Mouse (Mus musculus): ENCODE measurements around the gene Tom1. TPM values are rescaled to one million over a fixed set of nuclear protein-coding genes. Genes with fewer than 3 reads are reported as not detected.
A peak's percentile ranks its signal among the peaks of the same experiment; 100 is the strongest.

Gene Tom1
- polyA plus RNA-seq, 2 experiments from 2014 or later = 14.1 to 14.6 TPM

DNA sequence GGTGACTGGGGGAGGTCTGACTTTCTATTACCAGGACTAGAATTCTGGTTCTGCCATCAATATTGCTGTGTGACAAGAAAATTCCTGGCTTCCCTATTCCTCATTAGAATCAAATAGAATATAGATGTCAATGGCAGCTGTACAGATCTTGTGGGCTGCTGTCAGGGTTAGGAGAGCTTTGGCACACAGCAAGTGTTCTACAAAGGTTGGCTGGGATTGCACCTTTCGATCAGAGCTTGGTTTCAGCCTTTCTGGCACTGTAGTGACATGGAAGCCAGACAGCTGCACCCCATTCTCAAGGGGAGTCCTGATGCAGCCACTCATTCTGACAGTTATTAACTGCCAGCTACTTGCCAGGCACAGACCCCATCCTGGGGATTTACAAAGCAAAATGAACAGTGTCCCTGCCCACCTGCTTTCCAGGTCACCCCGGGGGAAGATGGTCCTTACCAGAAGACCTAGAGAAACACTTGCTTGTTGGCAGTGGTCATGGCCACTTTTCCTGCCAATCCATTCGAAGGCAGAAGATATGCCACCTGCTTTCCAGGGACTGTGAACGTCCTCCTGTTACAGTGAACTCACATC lies 57.4 kb downstream of the Tom1 start:
- no peak for ATAC-seq

DNA sequence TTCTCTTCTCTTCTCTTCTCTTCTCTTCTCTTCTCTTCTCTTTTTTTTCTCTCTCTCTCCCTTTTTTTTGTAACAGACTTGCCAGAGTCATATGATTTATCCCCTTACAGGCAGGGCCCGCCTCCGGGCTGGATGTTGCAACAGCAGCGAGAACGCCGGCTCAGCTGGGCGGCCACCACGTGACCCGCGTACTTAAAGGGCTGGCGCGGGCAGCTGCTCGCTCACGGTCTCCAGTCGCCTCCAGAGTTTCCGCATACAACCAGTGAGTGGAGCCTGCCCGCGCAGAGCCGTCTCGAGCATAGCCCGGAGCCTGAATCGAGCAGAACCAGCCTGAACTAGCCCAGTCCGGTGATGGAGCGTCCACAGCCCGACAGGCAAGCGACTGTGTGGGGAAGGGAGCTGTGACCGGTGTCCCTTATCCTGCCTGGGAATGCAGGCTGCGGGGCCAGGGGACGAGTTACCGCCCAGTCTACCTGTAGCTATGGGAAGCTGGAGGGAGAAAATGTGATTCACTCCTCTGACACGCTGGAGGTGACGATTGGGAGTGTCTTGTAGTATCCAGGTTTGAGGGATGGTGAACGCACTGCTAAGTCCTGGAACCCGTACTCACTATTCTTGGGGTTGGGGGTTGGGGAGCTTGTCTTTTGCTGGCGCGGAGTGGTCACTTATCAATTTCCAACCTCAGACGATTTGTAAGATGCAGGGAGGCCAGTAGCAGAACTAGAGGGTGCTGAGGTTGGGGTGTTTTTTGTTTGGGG lies 60.1 kb downstream of the Tom1 start, which contains the start of gene Hmox1:
Hmox1 (plus strand) TSS at position 223 of the 758 bp plus-strand sequence.
- peak; percentile 97 for ATAC-seq

DNA sequence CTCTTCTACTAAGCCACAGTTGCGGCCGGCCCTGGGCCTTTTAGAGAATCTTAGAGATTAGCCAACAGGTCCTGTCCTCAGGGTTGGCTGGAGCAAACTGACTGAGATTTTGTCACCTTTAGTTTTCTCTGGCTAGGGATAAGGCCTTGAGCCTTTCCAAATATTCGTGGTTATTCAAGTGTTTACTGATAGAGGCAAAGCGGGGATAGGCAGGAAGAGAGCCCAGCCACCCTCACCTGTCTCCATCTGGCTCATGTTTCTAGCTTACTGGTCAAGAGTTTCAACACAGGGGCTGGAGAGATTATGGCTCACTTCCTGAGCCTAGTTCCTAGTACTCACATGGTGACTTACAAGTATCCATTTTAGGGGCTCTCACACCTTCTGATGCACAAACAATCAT lies 69.5 kb downstream of the Tom1 start:
- ATAC-seq = no peak

DNA sequence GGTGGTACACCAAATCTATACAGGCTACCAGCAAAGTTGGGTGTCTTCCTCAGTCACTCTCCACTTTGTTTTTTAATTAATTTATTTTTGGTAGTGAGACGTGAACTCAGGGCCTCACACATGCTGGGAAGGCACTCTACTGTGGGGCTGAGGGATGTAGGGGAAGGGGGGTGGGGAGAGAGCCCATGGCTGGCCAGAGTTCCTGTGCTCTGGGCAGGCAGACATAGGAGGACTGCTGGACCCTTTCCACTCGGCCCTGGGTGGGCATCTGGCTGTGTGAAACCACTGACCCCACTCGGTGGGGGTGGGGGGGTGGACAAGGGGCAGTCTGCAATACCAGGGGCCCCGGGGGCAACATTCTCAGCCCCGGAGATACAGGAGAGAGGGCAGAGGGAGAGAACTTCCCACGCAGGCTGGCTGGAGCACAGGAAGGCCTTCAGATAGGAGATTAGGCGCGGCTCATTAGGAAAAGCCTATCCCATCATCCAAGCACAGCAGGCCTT lies 69.9 kb downstream of the Tom1 start:
- ATAC-seq = no peak

DNA sequence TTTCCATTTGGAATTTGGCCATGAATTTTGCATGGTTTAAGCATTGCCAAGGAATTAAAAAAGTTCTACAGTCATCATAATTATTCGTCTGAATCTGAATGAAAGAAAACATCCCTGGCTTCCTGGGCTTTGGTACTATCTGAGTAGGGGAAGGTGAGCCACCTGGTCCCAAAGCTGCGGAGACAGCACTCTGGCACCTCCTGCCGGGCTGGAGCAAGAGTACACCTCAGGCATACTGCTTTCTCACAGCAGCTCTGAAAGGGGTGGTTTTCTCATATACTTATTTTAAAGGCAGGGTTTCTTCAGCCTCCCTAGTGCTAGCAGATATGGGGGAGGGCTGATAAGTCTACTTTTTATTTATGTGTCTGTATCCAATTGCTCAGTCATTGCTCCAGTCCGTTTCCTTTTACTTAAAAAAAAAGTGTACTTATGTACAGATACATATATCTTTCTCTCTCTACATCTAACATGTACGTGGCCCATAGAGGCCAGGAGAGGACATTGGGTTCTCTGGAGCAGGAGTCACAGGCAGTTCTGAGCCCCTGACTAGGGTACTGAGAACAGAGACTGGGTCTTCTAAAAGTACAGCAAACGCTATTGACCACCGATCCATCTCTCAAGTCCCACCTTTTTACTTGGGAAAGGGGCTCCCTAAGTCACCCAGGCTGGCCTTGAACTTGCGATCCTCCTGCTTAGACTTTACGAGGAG lies 75.2 kb downstream of the Tom1 start:
- ATAC-seq = peak; percentile 78

DNA sequence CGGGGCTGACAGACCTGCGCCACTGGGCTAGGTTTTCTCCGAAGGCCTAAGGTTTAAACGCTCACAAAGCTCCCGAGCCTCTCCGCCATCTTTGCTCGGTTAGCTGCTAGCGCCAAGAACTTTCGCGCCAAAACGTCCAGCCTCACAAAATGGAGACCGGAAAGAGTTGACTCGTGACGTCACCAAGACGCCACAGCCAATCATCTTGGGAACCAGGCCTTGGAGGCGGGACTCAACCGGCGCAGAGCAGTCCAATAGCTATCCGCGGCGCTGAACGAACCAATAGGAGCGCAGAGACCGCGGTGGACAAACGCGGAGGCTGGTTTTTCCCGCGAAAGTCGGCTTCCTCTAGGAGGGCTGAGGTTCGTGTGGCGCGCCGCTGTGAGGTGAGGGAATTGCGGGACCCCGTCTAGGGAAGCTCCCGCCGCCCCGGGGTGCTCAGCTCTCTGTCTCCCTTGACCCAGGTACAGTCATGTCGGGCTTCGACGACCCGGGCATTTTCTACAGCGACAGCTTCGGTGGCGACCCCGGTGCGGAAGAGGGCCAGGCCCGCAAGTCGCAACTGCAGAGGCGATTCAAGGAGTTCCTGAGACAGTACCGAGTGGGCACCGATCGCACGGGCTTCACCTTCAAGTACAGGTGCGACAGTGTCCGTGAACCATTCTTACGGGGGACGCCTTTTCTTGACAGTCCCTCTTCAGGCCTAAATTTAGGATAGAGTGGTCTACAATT lies 75.9 kb downstream of the Tom1 start, which contains the start of gene Mcm5:
Mcm5 (plus strand) TSS at position 334 of the 732 bp plus-strand sequence.
- peak; percentile 96 for ATAC-seq

DNA sequence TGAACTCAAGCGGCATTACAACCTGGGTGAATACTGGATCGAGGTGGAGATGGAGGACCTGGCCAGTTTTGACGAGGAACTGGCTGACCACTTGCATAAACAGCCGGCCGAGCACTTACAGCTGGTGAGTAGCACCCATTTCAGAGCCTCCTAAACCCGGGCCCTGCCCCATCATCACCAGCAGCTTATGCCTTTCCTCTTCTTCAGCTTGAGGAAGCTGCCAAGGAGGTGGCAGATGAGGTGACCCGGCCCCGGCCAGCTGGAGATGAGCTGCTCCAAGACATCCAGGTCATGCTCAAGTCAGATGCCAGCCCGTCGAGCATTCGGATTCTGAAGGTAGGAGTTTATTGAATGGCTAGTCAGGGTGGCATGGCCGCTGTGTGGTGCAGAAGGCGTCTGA lies 76.6 kb downstream of the Tom1 start:
- no peak for ATAC-seq

DNA sequence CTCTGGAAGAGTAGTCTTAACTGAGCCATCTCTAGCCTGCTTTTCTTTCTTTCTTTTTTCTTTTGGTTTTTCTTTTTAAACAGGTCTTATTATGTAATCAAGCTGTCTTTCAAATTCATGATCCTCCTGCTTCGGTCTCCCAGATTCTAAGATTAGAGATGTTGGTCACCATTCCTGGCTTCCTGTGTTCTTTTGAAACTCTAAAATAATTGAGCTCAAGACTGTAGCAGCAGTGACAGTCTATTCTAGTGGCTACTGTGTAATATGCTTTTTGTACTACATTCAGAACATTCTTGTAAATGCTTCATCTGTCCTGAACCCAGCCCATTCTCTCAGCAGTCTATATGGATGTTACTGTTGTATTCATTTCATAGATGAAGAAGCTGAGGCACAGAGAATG lies 85.0 kb downstream of the Tom1 start:
- no peak for ATAC-seq

DNA sequence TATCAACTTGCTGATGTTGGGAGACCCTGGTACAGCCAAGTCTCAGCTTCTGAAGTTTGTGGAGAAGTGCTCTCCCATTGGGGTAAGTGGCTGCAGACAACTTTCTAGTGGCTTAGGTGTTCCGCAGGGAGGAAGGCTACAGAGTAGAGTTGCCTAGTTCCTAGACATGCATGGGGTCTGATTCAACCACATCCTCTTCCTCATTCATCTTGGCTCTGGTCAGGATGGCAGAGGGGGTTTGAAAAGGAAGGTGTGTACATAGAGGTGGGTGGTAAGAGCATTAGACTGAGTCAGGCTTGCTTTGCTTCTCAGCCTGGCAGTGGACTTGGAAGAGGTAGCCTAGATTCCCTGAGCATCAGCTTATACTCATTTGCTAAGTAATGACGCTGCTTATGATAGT lies 85.8 kb downstream of the Tom1 start:
- no peak for ATAC-seq

Other genes with a start within 250 kb of the Tom1 start
- gene Isx, start 160.5 kb upstream of the Tom1 start, polyA plus RNA-seq (2017; shearing (Covaris generic)) = not detected
- gene Hmgxb4, start 40.3 kb upstream of the Tom1 start, polyA plus RNA-seq (2017; shearing (Covaris generic)) = 10 to 100 TPM; 34.7 to 52.0 TPM
- gene Hmox1, start 59.9 kb downstream of the Tom1 start, polyA plus RNA-seq (2017; shearing (Covaris generic)) = 10 to 100 TPM in 1 of 2 experiments, 1 to 10 TPM in 1; 3.9 to 13.8 TPM
- 10 to 100 TPM; 32.9 to 59.3 TPM for gene Mcm5, start 75.9 kb downstream of the Tom1 start, polyA plus RNA-seq (2017; shearing (Covaris generic))
- gene Rasd2, start 180.2 kb downstream of the Tom1 start, polyA plus RNA-seq (2017; shearing (Covaris generic)) = not detected